12 mouse cellular contexts compared by ENCODE assay signal in genomic region chr5:112288193-112289141, GRCm38 (mm10). TPM values are rescaled to one million over a fixed set of nuclear protein-coding genes. Genes with fewer than 3 reads are reported as not detected.
A peak's percentile ranks its signal among the peaks of the same experiment; 100 is the strongest.
DNase-seq lines count a peak whose midpoint lies in the region; ATAC-seq lines count a peak whose summit lies in the region.
"Had no signal": no experiment of that assay in that cellular context is flagged by ENCODE, and none has a peak within 500 bp of the region (broad histone marks: within the 10 kb centered on the region; RNA-seq: fewer than 3 reads in every experiment).

No protein-coding gene starts in this region.

- peaks cover 94% of the 10 kb centered on the region for H3K4me1 ChIP-seq in liver, embryonic 12.5 days
- H3K4me1 ChIP-seq in liver, embryonic 11.5 days (replicated peaks; ENCODE audit: control insufficient read depth, insufficient read depth, low read length) = peaks cover 53% of the 10 kb centered on the region
- H3K4me1 ChIP-seq in intestine, embryonic 15.5 days (replicated peaks) = peaks cover 37% of the 10 kb centered on the region
- no peaks in the 10 kb centered on the region for H3K4me1 ChIP-seq in hindbrain, embryonic 14.5 days (replicated peaks; ENCODE audit: control insufficient read depth, insufficient read depth, low read length)

- peak; percentile 46 for DNase-seq in adrenal gland, adult 2 months
- no peak for DNase-seq in adrenal gland, adult 18-20 months (ENCODE audit: low spot score in 2 of 2)
- no peak for DNase-seq in liver, embryonic 11.5 days (ENCODE audit: low spot score)
- DNase-seq in lung, postnatal 36 days = peak; percentile 79
- no peak for DNase-seq in neural tube, embryonic 10.5 days (ENCODE audit: extremely low spot score, low spot score)
- no peak for DNase-seq in hindbrain, embryonic 14.5 days (ENCODE audit: low spot score)
- DNase-seq: forebrain, postnatal 0 days; retina, postnatal 1 day had no signal

- H3K9ac ChIP-seq in liver, embryonic 12.5 days = no peak overlapping the region
- H3K9ac ChIP-seq in liver, embryonic 11.5 days (ENCODE audit: low read depth, low read length) = no peak overlapping the region
- no peak overlapping the region for H3K9ac ChIP-seq in intestine, embryonic 15.5 days
- no peak overlapping the region for H3K9ac ChIP-seq in hindbrain, embryonic 14.5 days
- H3K9ac ChIP-seq: forebrain, postnatal 0 days; hindbrain, embryonic 15.5 days had no signal

- WGBS in liver, embryonic 12.5 days (ENCODE audit: insufficient replicate concordance) = 58% methylated on average over 9 of the region's 9 CpGs
- 73% methylated on average over 9 of the region's 9 CpGs for WGBS in liver, embryonic 11.5 days
- WGBS in intestine, embryonic 15.5 days = 72% methylated on average over 9 of the region's 9 CpGs
- WGBS in hindbrain, embryonic 14.5 days = 86% methylated on average over 7 of the region's 9 CpGs

- peak overlapping the region; percentile 61; the same call in 1 of the 2 replicates for H3K27ac ChIP-seq in liver, embryonic 12.5 days
- H3K27ac ChIP-seq in liver, embryonic 11.5 days (ENCODE audit: low read depth, low read length) = no peak overlapping the region
- H3K27ac ChIP-seq in intestine, embryonic 15.5 days = no peak overlapping the region
- H3K27ac ChIP-seq in hindbrain, embryonic 14.5 days = no peak overlapping the region
- H3K27ac ChIP-seq: hindbrain, embryonic 15.5 days had no signal

- no peak overlapping the region for H3K4me3 ChIP-seq in liver, embryonic 12.5 days
- H3K4me3 ChIP-seq in liver, embryonic 11.5 days (ENCODE audit: low read depth, low read length) = no peak overlapping the region
- no peak overlapping the region for H3K4me3 ChIP-seq in intestine, embryonic 15.5 days (replicated peaks)
- no peak overlapping the region for H3K4me3 ChIP-seq in hindbrain, embryonic 14.5 days (replicated peaks; ENCODE audit: low read length)
- H3K4me3 ChIP-seq: hindbrain, embryonic 15.5 days had no signal

- H3K9me3 ChIP-seq in liver, embryonic 12.5 days (replicated peaks) = no peaks in the 10 kb centered on the region
- no peaks in the 10 kb centered on the region for H3K9me3 ChIP-seq in liver, embryonic 11.5 days (ENCODE audit: control insufficient read depth, low read length)
- no peaks in the 10 kb centered on the region for H3K9me3 ChIP-seq in intestine, embryonic 15.5 days
- H3K9me3 ChIP-seq in hindbrain, embryonic 14.5 days (ENCODE audit: control insufficient read depth, low read length) = no peaks in the 10 kb centered on the region
- H3K9me3 ChIP-seq: hindbrain, embryonic 15.5 days had no signal

- H3K36me3 ChIP-seq in liver, embryonic 12.5 days = peaks cover 16% of the 10 kb centered on the region; the same call in 1 of the 2 replicates
- H3K36me3 ChIP-seq in liver, embryonic 11.5 days (ENCODE audit: control insufficient read depth, insufficient read depth, low read length) = no peaks in the 10 kb centered on the region; the same call in 1 of the 2 replicates
- no peaks in the 10 kb centered on the region for H3K36me3 ChIP-seq in intestine, embryonic 15.5 days
- no peaks in the 10 kb centered on the region for H3K36me3 ChIP-seq in hindbrain, embryonic 14.5 days (replicated peaks; ENCODE audit: control insufficient read depth, insufficient read depth)
- H3K36me3 ChIP-seq: hindbrain, embryonic 15.5 days had no signal

- ATAC-seq in liver, embryonic 12.5 days = no peak
- no peak for ATAC-seq in liver, embryonic 11.5 days (replicated peaks; ENCODE audit: low FRiP score)
- ATAC-seq in intestine, embryonic 15.5 days = no peak
- ATAC-seq in hindbrain, embryonic 14.5 days (ENCODE audit: low FRiP score) = no peak
- ATAC-seq: forebrain, postnatal 0 days had no signal

- H3K4me2 ChIP-seq in liver, embryonic 12.5 days = peak overlapping the region; percentile 13; the same call in 1 of the 2 replicates
- no peak overlapping the region for H3K4me2 ChIP-seq in liver, embryonic 11.5 days
- H3K4me2 ChIP-seq in intestine, embryonic 15.5 days (replicated peaks) = 0 out of 2 replicates have a peak overlapping the region, but pooled peaks have one; percentile 4
- no peak overlapping the region for H3K4me2 ChIP-seq in hindbrain, embryonic 14.5 days (replicated peaks)
- H3K4me2 ChIP-seq: hindbrain, embryonic 15.5 days had no signal

- no peaks in the 10 kb centered on the region for H3K27me3 ChIP-seq in liver, embryonic 12.5 days (replicated peaks)
- H3K27me3 ChIP-seq in liver, embryonic 11.5 days (replicated peaks; ENCODE audit: control insufficient read depth, insufficient read depth, low read length) = no peaks in the 10 kb centered on the region
- no peaks in the 10 kb centered on the region for H3K27me3 ChIP-seq in intestine, embryonic 15.5 days (replicated peaks)
- H3K27me3 ChIP-seq in hindbrain, embryonic 14.5 days (ENCODE audit: control insufficient read depth, insufficient read depth, low read length) = no peaks in the 10 kb centered on the region
- H3K27me3 ChIP-seq: hindbrain, embryonic 15.5 days had no signal

RNA-seq across cellular contexts. Expression of gene Tpst2, which starts 12.0 kb away (rescaled TPM):
- total RNA-seq in adrenal gland, adult 2 months (2021) = 100 to 1,000 TPM; 154 to 322 TPM
- polyA plus RNA-seq in adrenal gland, adult 2 months (2012; rRNA removed) = 222 and 270 TPM in 2 replicates
- total RNA-seq in adrenal gland, adult 18-20 months (2021) = 100 to 1,000 TPM; 208 to 233 TPM
- polyA plus RNA-seq in liver, embryonic 12.5 days (2016; fragmentation: Nextera tagmentation; extraction: Ambion mirVana) = 40.5 and 45.1 TPM in 2 replicates
- polyA plus RNA-seq in liver, embryonic 11.5 days (2014; fragmentation: Nextera tagmentation; extraction: Ambion mirVana) = 66.0 and 66.7 TPM in 2 replicates
- polyA plus RNA-seq in intestine, embryonic 15.5 days (2015; fragmentation: Nextera tagmentation; extraction: Ambion mirVana) = 43.1 and 45.3 TPM in 2 replicates
- polyA plus RNA-seq in hindbrain, embryonic 14.5 days (2014; fragmentation: Nextera tagmentation; extraction: Ambion mirVana) = 29.0 and 30.4 TPM in 2 replicates

RNA-seq across cellular contexts. Expression of gene Crybb1, which starts 32.9 kb away (rescaled TPM):
- 1 to 10 TPM; 2.9 to 3.2 TPM for total RNA-seq in adrenal gland, adult 2 months (2021)
- polyA plus RNA-seq in adrenal gland, adult 2 months (2012; rRNA removed) = 5.3 and 6.7 TPM in 2 replicates
- 1 to 10 TPM; 3.2 to 3.3 TPM for total RNA-seq in adrenal gland, adult 18-20 months (2021)
- polyA plus RNA-seq in liver, embryonic 12.5 days (2016; fragmentation: Nextera tagmentation; extraction: Ambion mirVana) = 0.15 and 0.16 TPM in 2 replicates
- 0.31 and 0.45 TPM in 2 replicates for polyA plus RNA-seq in liver, embryonic 11.5 days (2014; fragmentation: Nextera tagmentation; extraction: Ambion mirVana)
- polyA plus RNA-seq in intestine, embryonic 15.5 days (2015; fragmentation: Nextera tagmentation; extraction: Ambion mirVana) = 1.9 and 2.4 TPM in 2 replicates
- polyA plus RNA-seq in hindbrain, embryonic 14.5 days (2014; fragmentation: Nextera tagmentation; extraction: Ambion mirVana) = 3.6 and 3.9 TPM in 2 replicates
- total RNA-seq: monocyte, adult 5-6 weeks had no signal

RNA-seq across cellular contexts. Expression of gene Cryba4, which starts 36.1 kb away (rescaled TPM):
- 10 to 100 TPM; 70.5 to 74.9 TPM for total RNA-seq in adrenal gland, adult 2 months (2021)
- polyA plus RNA-seq in adrenal gland, adult 2 months (2012; rRNA removed) = 58.4 and 91.5 TPM in 2 replicates
- total RNA-seq in adrenal gland, adult 18-20 months (2021) = 100 to 1,000 TPM in 1 of 2 experiments, 10 to 100 TPM in 1; 95.8 to 126 TPM
- polyA plus RNA-seq in liver, embryonic 12.5 days (2016; fragmentation: Nextera tagmentation; extraction: Ambion mirVana) = 0.73 and 0.77 TPM in 2 replicates
- 0.84 and 1.3 TPM in 2 replicates for polyA plus RNA-seq in liver, embryonic 11.5 days (2014; fragmentation: Nextera tagmentation; extraction: Ambion mirVana)
- polyA plus RNA-seq in intestine, embryonic 15.5 days (2015; fragmentation: Nextera tagmentation; extraction: Ambion mirVana) = 1.7 and 1.8 TPM in 2 replicates
- 1.6 and 3.2 TPM in 2 replicates for polyA plus RNA-seq in hindbrain, embryonic 14.5 days (2014; fragmentation: Nextera tagmentation; extraction: Ambion mirVana)
- total RNA-seq: forebrain, postnatal 0 days had no signal

RNA-seq across cellular contexts. Expression of gene Tfip11, which starts 37.7 kb away (rescaled TPM):
- total RNA-seq in adrenal gland, adult 2 months (2021) = 10 to 100 TPM; 30.3 to 38.7 TPM
- polyA plus RNA-seq in adrenal gland, adult 2 months (2012; rRNA removed) = 36.6 and 38.1 TPM in 2 replicates
- total RNA-seq in adrenal gland, adult 18-20 months (2021) = 10 to 100 TPM; 38.6 to 41.8 TPM
- 19.7 and 20.7 TPM in 2 replicates for polyA plus RNA-seq in liver, embryonic 12.5 days (2016; fragmentation: Nextera tagmentation; extraction: Ambion mirVana)
- 24.5 and 30.5 TPM in 2 replicates for polyA plus RNA-seq in liver, embryonic 11.5 days (2014; fragmentation: Nextera tagmentation; extraction: Ambion mirVana)
- polyA plus RNA-seq in intestine, embryonic 15.5 days (2015; fragmentation: Nextera tagmentation; extraction: Ambion mirVana) = 25.5 and 26.2 TPM in 2 replicates
- 24.9 and 26.4 TPM in 2 replicates for polyA plus RNA-seq in hindbrain, embryonic 14.5 days (2014; fragmentation: Nextera tagmentation; extraction: Ambion mirVana)

RNA-seq across cellular contexts. Expression of gene Srrd, which starts 54.4 kb away (rescaled TPM):
- 10 to 100 TPM; 20.1 to 68.5 TPM for total RNA-seq in adrenal gland, adult 2 months (2021)
- polyA plus RNA-seq in adrenal gland, adult 2 months (2012; rRNA removed) = 43.2 and 47.4 TPM in 2 replicates
- 10 to 100 TPM; 60.5 to 65.1 TPM for total RNA-seq in adrenal gland, adult 18-20 months (2021)
- polyA plus RNA-seq in liver, embryonic 12.5 days (2016; fragmentation: Nextera tagmentation; extraction: Ambion mirVana) = 23.1 and 26.1 TPM in 2 replicates
- polyA plus RNA-seq in liver, embryonic 11.5 days (2014; fragmentation: Nextera tagmentation; extraction: Ambion mirVana) = 35.3 and 36.5 TPM in 2 replicates
- 32.2 and 35.4 TPM in 2 replicates for polyA plus RNA-seq in intestine, embryonic 15.5 days (2015; fragmentation: Nextera tagmentation; extraction: Ambion mirVana)
- 60.4 and 62.5 TPM in 2 replicates for polyA plus RNA-seq in hindbrain, embryonic 14.5 days (2014; fragmentation: Nextera tagmentation; extraction: Ambion mirVana)

Comparison
In these comparisons a context has a peak if more than half of its experiments do, and no peak if none do; other contexts are left out.
1. DNase-seq: peak in adrenal gland, adult 2 months (single experiment) and lung, postnatal 36 days (single experiment); none in adrenal gland, adult 18-20 months (0 of 2), liver, embryonic 11.5 days (single experiment), neural tube, embryonic 10.5 days (single experiment) and hindbrain, embryonic 14.5 days (single experiment).
2. H3K4me2 ChIP-seq: peak in liver, embryonic 12.5 days (single experiment) and intestine, embryonic 15.5 days (single experiment); none in liver, embryonic 11.5 days (single experiment) and hindbrain, embryonic 14.5 days (single experiment).
3. RNA of gene Cryba4, which starts 36.1 kb away (polyA plus RNA-seq): 58.4 to 91.5 TPM in adrenal gland, adult 2 months; 1.6 to 3.2 TPM in hindbrain, embryonic 14.5 days, 1.7 to 1.8 TPM in intestine, embryonic 15.5 days, 0.84 to 1.3 TPM in liver, embryonic 11.5 days and 0.73 to 0.77 TPM in liver, embryonic 12.5 days; every median in the first group is over 10 times any median in the second.